Mouse (Mus musculus) spleen, postnatal 14 days (tissue): ENCODE results near the gene Cmtm2a.
"Not testable (repeated sequence)": the region's sequence is repeated elsewhere in the genome, so short reads cannot be mapped to it uniquely, and the experiment has no call there.

ENCODE experiments used
- DNase-seq, 2 experiments: peaks; one replicate each; pipeline ENCODE4 v3.0.0; 2021 to 2022; ENCODE audit warnings: low spot score in 2 of 2

The Cmtm2a gene

DNA sequence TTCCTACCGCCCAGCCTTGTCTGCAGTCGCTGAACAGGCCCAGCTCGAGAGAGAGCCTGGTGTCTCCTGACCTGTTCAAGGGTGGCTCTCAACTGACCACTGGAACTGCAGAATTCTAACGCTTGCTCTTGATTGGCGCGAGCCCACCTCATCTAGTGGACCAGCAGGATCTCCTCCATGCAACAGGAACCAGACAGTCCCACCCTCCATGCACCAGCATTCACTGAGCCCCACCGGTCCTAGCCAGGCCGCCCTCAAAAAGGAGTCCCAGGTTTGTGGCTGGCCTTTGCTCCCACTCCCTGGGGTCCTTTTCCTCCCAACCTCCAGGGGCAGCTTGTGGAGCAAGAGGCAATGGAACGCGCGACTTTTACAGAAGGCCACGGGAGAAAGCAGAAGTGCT, at the start of gene Cmtm2a:
Cmtm2a (minus strand) TSS at position 101 of the 400 bp plus-strand sequence.
- DNase-seq, result not testable (repeated sequence)

DNA sequence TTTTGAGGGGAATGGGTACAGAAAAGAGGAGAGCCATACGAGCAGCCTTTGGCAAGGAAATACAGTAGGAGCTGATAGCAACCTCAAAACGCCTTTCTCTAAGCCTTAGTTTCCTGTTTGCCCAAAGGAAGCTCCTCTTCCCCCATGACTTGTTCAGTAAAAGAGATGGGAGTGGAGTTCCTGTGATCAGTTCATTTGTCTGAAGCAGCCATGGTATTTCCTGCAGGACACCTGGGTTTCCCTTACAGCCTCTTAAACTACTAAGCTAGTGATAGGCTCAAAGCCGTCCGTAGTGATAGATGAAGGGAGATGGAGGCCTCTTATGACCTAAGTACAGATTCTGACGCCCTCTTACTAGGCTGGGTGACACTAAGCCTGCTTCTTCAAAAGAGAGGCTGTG, 49.4 kb upstream of the Cmtm2a start:
- DNase-seq, result no peak

DNA sequence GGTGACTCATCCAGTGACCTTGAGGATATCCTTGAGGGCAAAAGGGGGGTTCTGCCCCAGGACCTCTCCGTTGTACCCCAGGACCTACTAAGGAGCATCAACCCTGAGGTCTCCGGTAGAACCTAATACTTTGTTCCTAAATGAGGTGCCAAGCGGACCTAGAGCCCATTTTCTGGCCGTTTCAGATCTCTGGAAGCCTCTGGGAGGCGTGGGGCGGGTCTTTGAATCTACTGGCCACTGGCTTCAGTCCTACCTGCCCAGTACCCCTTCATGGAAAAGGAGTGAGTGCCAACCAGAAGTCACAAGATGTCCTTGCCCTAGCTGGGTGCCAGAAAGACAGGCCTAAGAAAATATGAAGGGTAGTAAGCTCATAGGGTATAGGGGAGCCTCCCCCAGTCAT, 48.7 kb upstream of the Cmtm2a start:
- no peak for DNase-seq

DNA sequence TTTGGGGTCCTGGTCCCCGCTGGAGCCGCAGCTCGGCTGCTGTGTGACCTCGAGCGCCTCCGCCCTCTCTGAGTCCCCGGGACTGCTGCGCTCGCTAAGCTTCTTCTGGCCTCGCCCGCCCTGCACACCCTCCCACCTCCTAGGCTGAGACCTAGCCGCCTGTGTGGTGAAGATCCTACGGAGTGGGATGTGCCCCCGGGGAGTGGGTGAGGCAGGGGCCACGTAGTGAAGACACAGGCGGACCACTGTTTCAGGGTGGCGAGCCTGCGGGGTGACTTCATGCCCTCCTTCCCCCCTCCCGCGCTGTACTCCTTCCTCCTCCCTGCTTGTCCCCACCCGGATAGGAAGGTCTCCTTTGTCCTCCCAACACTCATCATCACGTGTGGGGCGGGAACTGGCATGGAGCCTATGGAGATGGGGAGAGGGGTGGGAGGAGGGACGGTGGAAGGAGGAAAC, 48.2 kb upstream of the Cmtm2a start:
- DNase-seq, result peak in 1 of 2 experiments; percentile 4

DNA sequence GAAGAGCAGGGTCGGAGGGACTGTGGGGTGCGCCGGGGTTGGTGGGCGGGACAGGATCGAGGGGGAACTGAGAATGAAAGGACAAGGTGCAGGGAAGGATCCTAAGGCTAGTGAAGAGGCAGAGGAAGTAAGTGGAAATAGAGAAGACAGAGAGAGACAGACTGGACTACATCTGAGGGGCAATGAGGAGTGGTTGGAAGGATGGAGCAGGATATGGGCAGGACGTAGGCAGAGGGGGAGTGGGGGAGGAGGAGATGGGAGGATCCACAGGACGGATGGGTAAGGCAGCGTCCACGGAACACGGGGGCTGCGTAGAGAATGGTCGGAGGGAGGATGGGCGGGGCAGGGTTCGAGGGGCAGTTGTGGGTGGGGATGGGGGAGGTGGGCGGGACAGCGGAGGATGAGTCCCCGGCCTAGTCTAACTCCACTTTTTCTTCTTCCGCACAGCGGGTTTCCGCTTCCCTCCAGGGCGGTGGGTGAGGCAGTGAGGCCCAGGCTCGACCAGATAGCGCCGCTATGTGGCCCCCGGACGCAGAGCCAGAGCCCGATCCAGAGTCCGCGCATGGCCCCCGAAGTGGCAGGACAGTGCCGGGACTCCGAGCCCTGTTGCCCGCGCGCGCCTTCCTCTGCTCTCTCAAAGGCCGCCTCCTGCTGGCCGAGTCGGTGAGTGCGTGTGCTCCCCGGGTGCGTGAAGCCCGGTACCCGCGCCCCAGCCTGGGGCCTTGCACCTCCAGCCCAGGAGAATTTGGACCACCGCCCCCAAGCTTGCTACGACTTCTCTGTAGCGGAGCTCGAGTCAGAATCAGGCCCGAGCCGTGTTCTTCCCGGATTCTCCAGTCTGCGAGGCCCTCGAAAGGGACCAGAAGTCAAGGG, 47.5 kb upstream of the Cmtm2a start:
- DNase-seq, result peak; percentile 45 to 70

DNA sequence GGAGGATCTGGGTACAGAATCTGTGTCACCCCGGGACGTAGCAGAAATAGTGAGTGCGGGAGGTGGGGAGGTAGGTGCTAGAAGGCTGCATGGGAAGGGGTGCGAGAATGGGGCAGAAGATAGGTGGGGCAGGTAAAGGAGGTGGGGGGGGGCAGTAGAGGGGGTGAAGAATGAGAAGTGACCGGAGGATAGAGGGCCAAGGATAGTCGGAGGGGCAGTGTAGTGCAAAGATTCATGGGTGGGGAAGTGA, 46.9 kb upstream of the Cmtm2a start:
- no peak for DNase-seq

DNA sequence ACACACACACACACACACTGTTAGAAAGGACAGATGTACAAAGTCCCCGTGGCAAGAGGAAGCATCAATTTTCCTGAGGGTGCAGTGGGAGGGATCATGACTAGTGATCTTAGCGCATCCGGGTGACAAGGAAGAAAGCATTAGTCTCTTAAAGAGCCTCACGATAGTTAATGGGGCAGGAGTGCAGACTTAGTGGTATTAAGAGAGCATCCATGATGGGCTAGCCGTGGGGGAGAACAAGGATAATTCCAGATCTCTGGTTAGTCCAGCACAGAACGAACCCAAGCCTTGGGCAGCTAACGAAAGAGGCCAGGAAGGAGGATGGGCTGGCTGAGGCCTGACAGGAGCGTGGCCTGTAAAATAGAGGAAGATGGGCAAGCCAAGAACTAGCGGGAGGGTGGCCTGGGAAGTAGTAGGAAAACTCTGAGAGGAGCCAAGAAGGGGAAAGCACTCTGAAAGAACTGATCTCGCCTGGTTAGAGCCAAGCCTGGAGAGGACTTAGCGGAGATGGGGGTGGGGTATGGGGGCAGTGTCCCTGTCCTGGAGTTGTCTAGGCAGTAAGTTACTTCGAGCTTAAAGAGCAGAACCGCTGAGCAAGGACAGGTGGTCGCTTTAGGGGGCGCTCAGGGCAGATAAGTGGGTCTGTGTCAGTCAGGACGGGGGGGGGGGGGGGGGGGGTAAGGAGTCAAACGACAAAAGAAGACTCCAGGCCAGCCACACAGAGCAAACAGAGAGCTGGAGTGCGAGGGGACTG, 46.4 kb upstream of the Cmtm2a start, which contains the start of gene Cmtm3:
Cmtm3 (plus strand) TSS at position 182 of the 754 bp plus-strand sequence.
- no peak for DNase-seq

DNA sequence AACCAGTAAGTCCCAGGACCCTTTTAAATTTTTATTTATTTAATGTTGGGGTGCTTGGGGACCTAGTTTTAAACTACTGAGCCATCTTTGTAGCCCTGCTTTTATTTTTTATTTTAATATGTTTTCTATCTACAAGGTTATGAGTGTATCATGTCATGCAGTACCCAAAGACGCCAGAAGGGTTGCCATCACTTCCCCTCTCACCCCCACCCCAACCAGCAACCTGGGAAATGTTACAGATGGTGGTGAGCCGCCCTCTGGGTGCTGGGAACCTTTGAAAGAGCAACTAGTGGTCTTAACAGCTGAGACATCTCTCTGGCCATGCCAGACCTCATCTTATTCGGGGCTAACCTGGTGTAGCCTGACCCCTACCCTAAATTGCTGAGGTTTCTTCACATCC, 44.9 kb upstream of the Cmtm2a start:
- no peak for DNase-seq

DNA sequence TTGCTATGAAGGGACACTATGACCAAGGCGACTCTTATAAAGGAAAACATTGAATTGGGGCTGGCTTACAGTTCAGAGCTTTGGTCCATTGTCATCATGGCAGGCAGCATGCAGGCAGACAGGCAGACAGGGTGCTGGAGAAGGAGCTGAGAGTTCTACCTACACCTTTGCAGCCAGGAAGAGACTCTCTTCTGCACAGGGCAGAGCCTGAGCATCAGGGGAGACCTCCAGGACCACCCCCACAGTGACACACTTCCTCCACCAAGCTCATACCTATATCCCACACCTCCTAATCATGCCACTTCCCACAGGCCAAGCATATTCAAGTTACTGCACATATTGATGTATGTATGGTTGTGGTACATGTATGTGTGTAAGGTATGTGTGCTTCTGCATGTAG, 43.8 kb upstream of the Cmtm2a start:
- DNase-seq, result no peak

DNA sequence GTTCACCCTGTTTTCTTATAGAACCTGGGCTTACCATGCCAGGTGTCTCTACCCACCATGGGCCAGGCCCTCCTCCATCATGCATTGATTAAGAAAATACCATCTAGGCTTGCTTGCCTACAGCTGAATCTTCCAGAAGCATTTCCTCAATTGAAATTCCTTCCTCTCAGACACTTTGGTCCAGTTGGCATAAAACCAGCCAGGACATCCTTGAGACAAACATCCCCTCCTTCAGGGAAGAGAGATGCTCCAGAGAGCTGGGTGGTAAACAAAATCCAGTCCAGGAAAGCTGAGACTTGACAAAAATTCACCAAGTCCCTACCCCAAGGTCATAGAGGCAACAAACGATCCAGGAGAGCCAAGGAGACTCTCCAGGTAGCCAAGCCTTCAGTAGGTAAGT, 41.2 kb upstream of the Cmtm2a start:
- no peak for DNase-seq

DNA sequence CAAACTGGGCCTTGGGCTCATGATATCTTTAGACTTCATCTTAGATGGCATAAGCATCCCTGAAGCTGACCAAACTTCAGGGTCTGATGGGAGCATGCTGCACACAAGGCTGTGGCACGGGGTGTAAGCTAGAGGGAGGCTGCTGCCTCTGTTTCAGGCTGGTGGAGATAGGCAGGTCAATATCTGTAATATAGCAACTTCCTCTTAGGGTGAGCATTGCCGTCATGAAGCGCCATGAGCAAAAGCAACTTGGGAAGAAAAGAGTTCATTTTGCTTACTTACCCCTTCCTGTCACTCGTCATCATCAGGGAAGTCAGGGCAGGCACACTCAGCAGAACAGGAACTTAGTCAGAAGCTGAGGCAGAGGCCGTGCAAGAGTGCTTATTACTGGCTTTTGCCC, 40.8 kb upstream of the Cmtm2a start:
- DNase-seq, result no peak

DNA sequence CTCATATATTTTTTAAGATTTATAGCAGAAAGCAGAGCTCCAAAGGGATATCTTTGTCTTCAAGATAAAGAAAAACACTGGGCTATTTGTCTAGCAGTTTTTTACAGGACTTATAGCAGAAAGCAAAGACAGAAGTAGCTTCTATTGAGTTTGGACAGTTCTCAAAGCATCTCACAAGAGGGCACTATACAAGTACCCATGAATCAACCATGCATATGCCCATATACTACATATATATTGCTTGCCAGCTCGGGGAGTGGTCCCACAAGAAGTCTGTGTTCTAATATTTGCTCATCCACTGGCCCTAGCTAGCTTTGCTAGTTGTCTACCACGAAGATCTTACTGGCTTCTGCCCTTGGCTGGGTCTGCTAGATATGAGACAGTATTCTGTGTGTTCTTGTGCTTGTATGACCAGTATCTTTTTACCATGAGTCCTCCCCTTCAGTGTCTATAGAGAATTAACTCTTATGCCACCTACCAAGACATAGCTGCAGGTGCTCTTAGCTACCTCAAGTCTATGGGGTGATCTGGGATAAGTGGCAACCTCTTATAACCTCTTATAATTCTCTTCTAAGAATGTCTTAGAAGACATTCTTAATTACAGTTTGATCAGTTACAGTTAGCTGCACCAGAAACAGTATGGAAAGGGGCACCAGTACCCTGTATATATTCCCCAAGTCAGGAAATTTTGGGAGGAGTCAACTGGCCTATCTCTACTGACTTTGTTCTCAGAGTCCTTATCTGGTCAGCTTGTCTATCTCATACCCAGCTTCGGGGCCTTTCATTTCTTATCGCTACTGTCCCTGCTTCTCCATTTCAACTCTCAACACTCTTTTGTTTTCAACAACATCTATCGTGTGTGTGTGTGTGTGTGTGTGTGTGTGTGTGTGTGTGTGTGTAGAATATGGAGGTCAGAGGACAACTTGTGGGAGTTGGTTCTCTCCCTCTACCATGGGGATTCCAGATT, 40.0 kb upstream of the Cmtm2a start:
- DNase-seq, result no peak

DNA sequence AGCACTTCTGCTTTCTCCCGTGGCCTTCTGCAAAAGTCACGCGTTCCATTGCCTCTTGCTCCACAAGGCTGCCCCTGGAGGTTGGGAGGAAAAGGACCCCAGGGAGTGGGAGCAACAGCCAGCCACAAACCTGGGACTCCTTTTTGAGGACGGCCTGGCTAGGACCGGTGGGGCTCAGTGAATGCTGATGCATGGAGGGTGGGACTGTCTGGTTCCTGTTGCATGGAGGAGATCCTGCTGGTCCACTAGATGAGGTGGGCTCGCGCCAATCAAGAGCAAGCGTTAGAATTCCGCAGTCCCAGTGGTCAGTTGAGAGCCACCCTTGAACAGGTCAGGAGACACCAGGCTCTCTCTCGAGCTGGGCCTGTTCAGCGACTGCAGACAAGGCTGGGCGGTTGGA, 28.9 kb upstream of the Cmtm2a start, which contains the start of gene Cmtm2b:
Cmtm2b (plus strand) TSS at position 301 of the 400 bp plus-strand sequence.
- DNase-seq, result not testable (repeated sequence)

DNA sequence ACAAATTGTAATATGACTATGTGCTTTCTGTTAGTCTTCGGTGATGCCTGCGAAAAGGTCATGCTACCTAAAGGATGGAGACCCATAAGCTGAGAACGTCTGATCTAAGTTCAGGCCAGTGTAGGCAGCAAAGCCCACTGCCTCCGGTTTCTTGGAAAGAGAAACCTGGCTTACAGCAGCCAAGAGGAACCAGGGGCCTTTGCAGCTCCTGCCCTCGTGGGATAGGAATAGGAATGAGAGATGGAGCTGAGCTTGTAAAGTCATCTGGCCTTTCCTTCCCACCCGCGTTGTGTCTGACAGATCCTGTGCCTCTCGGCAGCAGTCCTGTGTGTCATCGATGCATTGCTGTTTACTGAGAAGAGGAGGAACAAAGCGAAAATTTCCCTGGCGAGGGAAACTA, 28.3 kb upstream of the Cmtm2a start, which contains the start of gene Gm11020:
Gm11020 (plus strand) TSS at position 301 of the 400 bp plus-strand sequence.
- DNase-seq, result not testable (repeated sequence)

DNA sequence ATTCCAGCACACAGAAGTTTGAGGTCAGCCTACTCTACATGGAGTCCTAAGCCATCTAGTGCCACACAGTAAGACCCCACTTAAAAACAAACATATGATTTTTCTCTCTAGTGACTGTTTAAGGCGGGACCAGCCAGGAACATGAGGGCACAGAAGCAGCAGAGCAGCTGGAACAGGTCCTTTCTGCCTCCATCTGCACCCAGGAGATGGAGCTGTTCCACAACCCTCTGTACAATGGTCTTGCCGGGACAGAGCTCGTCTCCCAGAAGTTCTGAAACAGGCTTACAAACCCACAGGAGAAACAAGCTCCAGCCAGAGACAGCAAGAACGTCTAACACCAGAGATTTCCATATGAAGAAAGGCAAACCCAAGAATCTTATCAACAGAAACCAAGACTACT, 20.3 kb upstream of the Cmtm2a start:
- no peak for DNase-seq

DNA sequence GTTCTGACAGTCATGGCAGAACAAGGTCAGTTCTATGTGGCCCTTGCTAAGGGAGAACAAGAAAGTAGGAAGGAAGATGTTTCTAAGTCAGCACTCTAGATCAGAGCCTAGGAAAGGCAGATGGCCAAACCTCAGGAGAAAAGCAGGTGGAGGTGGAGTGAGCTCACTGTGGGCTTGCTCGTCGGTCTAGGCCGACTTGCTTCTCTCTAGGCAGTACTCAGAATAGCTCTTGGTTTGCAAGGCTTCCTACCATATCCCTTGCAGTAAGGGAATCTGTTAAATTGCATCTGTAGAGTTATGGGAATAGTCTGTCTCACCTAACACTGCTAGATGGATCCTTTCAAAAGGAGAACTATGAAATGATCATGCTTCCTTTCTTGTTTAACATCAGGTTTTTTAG, 19.0 kb upstream of the Cmtm2a start:
- DNase-seq, result not testable (repeated sequence)

DNA sequence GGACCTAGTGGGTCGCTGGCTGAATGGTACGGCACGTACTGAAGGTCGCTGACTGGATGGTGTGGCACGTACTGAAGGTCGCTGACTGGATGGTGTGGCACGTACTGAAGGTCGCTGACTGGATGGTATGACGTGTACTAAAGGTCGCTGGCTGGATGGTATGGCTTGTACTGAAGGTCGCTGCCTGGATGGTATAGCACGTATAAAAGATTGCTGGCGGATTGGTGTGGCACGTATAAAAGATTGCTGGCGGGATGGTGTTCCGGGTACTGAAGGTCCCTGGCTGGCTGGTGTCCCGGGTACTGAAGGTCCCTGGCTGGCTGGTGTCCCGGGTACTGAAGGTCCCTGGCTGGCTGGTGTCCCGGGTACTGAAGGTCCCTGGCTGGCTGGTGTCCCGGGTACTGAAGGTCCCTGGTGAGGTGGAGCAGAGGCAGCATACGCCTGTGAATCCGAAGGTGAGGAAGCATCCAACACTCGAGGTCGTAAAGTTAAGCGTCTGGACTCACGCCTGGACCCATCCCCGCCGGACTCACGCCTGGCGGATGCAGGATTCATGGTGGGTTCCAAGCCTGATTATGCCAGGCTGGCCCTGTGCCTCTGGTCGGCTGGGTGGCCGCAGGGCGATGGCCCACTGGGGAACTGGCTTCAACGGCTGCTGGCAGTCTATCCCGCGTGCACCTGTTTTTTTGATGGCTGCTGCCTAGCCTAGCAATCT, 16.6 kb upstream of the Cmtm2a start, which contains the start of the genes Gm45711 and Cmtm1:
Gm45711 (minus strand) TSS at position 641 of the 715 bp plus-strand sequence.
Cmtm1 (minus strand) TSS at position 705 of the 715 bp plus-strand sequence.
- DNase-seq, result not testable (repeated sequence)

DNA sequence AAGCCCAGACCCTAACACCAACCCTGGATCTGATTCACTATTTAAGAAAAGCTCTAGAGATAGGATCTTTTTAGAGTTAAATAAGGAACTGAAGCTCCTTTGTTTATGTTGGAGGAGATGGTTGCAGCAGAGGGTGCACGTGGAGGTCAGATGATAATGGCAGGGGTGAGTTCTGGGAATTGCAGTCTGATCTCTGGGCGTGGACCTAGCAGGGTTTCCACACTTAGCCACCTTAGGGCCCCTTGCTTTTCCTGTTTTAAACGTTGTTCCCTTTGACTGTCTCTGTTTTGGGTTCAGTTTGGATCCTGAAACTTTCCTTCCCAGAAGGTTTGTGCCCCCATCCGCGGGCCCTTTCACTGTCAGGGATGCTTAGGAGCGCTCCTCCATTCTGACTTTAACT, 15.4 kb upstream of the Cmtm2a start:
- DNase-seq, result not testable (repeated sequence)

DNA sequence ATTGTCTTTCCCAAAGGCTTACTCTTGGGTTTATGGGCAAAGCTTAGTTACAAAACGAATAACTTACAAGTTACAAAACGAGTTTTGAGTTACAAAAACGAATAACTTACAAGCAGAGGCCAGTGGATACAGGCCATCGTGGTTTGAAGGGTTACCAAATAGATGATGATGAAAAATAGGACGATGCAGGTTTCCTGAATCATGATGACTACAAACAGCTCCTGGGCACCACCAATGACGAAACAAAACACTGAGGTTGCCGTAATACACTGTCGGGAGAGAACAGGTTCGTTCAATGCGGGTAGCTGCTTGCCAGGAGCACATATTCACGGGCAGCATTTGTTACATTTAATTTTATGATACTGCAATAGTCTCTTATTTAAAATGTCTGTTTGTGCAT, 12.0 kb upstream of the Cmtm2a start:
- no peak for DNase-seq

DNA sequence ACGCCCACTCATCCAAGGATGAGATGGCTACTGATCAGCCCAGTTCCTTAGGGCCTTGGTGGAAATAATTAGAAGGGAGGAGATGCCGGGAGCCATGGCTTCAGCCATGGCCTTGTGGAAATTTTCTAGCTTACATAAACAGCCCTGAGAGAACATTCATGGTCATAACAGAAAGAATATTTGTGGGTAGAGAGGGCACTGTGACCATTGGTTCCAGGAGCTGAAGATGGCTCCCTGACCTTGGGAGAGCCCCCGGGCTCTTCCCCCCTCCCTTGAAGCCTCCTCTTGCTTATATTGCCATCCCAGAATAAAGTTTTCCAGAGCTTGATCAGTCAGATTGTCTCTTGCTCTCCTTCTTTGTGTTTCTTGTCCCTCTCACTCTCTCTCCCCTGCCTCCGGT, 9.6 kb upstream of the Cmtm2a start:
- not testable (repeated sequence) for DNase-seq

DNA sequence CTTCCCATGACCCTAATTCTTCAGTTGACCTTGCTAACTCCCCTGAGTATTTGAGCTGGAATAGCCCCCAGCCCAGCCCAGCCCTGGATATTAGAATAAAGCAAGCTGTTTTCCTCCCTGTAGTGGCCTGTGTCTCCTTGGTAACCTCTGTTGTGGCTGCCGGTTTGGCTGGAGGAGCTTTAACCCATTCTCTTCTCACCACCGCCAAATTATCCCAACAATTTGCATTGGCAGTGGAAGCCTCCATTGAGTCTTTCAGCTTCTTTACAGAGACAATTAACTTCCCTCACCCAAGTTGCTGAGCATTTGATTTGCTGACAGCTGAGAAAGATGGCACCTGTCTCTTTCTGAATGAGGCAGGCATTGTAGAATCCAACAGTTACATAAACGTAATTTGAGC, 8.6 kb upstream of the Cmtm2a start:
- not testable (repeated sequence) for DNase-seq
